Mouse (Mus musculus) lung, adult 2 months (tissue): ENCODE results near the gene Plxdc1.

Experiments used
- CTCF ChIP-seq: fragments of 200-500 bp; IDR thresholded peaks from 2 replicates; pipeline ENCODE4 v1.5.1; 2011; ENCODE audit warnings: mild to moderate bottlenecking, low read length, control low read depth; ENCODE audit not compliant: insufficient read depth
- POLR2A ChIP-seq: fragments of 200-500 bp; IDR thresholded peaks from 2 replicates; pipeline ENCODE4 v1.6.1; 2011; ENCODE audit warnings: low read depth, mild to moderate bottlenecking, control low read depth, low read length, borderline replicate concordance; ENCODE audit errors: extremely low read depth

DNA sequence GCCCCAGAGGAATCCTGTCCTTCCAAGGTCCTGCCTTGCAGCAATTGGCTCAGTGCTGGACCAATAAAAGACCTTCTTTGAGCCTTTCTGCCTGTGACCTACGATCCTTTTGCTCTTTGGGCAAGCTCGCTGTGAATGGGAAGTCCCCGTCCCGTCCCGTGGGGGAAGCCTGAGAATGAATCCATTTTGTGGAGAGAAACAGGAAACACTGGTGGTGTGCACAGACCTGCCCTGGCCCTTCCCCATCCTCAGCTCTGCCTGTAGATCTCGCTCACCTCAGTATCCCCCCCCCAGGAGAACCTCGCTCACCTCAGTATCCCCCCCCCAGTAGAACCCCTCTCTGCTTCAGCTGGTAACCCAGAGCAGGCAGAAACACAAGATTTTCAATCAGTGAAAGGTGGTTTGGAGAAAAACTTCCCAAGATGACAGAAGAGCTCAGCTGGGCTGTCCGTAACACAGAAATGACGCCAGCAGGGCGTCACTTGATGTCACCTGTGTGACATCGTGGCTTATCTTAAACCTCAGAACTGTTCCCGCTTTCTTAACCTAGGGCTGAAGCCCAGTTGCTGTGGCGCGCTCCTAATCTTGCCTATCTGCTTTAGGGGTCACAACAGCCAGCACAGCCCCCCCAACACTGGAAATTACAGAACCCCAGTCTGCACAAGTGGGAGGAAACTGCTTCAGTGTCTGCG is 43.7 kb downstream of the Plxdc1 start:
- TF ChIP-seq CTCF (no peak), POLR2A (no peak)
